Mouse (Mus musculus) left cerebral cortex, postnatal 10 days (tissue): Measurements from ENCODE around the gene Nktr. TPM values are rescaled to one million over a fixed set of nuclear protein-coding genes. Genes with fewer than 3 reads are reported as not detected.

Source experiments
- DNase-seq, 2 experiments: peaks; one replicate each; pipeline ENCODE4 v3.0.0; 2021 to 2022; ENCODE audit warnings: low spot score in 2 of 2, mixed read lengths in 1 of 2; ENCODE audit errors: extremely low spot score in 1 of 2
- intact Hi-C: fragments of 180-260 bp; cut with DNase I; formaldehyde crosslinking; loops from one replicate; pipeline ENCODE4 v1.15.1; 2025
- total RNA-seq, 2 experiments: library from RNA; stranded (reverse); gene quantifications; 2 replicates each; pipeline ENCODE4 v1.2.3; 2021

Gene Nktr
- total RNA-seq, 2 experiments from 2014 or later = 112 to 119 TPM

DNA sequence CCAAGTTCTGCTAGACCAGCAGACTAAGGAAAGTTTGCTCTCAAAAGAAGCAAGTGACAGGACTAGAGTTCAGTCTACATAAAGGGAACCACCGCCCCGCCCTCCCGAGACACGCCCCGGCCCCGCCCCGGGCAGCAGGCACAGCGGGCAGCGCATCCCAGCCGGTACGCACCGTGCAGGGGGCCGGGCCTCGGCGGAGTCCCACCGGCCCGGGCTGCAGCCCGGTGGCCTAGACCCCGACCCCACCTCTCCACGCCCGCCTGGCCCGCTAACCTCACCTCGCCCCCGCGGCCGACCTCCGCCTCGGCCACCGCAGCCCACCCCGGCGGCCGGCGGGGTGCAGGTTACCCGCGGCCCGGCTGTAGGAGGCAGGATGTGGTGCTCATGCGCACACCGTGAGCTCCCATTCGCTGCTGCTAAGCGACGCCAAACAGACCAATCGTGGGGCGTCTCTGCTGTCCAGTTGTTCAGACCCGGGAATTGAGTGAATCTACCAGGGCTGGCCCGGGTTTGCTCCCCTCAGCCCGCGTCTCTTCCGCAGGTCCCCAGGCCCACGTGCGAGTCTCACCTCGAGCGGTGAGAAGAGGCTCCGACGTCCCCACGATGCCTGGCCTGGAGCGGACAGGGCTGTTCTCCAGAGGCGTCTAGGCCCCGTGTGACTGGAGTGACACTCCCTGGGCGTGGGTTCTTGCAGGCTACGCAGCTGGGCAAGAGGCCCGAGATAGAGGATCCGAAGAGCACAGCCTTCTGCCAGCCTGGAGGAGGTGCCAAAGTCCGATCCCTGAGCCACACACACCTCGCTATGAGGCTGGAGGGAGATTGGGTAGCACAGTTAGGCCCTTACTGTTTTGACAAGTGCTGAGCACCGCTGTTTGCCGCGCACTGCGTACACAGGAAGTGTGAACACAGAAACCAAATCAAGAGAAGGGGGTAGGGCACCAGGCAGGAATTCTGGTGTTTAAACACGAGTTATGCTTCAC, 14.0 kb upstream of the Nktr start, which contains the start of gene Sec22c:
Gene Sec22c, minus strand, starts transcription at position 845 of the 980 bp plus-strand sequence.
- DNase-seq = peak; percentile 84 to 92
- intact Hi-C loops = no loop called here

DNA sequence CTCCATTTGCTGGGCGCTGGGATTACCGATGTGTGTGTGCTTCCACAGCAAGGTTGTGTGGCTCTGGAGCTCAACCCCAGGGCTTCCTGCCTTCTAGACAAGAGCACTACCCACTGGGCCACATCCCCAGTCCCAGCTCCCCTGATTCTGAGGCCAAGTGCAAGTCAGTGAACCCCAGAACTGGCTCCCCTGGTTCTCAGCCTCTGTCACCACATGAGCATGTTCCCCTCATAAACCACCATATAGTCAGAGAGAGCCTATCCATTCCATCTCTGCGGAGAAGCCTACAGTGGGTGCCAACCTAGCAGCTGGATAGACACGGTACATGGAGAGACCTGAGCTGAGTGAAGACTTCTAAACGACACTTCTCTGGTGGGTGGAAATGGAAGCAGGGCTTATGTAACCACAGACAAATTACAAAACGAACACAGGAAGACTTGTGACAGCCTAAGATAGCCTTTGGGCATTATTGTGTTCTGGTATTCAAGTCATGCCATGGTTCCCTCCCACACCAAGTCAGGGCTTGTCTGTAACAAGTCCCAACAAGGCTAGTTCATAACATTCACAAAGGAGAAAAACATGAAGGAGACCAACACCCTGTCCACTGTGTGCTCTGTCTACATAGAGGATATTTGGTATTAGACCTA, 12.8 kb upstream of the Nktr start:
- intact Hi-C loops = no loop called here
- DNase-seq = no peak

DNA sequence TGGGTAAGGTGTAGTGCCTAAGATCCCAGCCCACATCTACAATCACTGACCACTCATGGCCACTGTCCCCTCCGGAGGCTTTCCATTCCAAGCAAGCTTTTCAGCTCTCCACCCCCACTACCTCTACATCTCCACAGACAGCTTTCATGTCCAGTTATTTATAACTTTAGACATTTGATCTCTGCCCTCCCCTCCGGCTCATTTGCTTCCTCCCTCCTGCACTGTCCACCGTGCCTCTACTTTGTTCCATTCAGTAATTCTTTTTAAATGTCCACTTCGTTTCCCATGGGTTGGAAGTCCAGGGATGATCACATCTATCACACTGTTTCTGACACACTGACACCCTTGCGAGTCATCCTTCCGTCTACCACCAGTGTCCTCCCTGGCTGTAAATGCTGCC, 11.2 kb upstream of the Nktr start:
- no peak for DNase-seq
- intact Hi-C loops = no loop called here

DNA sequence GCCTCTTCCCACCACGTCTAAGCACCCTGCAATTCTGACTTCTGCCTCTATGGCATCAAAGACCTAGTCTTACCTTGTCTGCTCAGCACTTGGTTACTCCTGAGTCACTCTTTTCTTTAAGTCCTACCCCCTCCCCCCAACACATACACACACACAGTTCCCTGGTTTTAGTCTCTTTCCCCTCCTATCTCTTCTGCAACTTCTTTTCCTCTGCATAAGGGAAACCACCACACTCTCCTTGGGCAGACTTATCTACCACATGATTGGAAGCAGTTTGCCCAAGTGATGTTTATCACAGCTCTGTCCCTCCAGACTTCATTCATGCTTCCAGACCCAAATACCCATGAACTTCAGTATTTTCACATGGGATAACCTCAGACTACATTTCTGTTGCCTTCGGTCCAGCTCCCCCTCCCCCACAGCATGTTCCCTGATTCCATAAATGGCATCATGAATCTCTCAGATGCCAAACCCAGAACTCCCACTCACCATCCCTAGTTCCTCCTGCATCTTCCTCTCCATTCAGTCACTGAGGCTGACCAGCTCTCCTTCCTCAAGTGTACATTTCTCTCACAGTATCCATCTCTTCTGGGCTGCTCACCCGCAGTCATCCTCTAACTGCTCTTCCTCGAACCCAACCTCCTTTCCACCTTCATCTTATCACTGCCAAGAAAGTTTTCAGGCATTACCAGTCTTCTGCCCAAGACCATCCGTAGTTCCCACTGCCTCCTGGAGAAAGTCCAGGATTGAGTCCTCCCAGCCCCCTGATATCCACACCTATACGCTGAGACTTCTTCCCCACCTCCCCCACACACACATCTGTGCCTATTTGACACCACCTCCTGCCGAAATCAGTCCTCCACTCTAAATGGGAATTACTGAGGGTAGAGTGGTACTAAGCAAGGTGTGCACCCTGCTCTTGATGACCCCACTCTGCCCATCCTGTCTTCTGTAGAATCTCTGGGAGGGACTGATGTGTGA, 10.2 kb upstream of the Nktr start:
- intact Hi-C loops = no loop called here
- DNase-seq = no peak

DNA sequence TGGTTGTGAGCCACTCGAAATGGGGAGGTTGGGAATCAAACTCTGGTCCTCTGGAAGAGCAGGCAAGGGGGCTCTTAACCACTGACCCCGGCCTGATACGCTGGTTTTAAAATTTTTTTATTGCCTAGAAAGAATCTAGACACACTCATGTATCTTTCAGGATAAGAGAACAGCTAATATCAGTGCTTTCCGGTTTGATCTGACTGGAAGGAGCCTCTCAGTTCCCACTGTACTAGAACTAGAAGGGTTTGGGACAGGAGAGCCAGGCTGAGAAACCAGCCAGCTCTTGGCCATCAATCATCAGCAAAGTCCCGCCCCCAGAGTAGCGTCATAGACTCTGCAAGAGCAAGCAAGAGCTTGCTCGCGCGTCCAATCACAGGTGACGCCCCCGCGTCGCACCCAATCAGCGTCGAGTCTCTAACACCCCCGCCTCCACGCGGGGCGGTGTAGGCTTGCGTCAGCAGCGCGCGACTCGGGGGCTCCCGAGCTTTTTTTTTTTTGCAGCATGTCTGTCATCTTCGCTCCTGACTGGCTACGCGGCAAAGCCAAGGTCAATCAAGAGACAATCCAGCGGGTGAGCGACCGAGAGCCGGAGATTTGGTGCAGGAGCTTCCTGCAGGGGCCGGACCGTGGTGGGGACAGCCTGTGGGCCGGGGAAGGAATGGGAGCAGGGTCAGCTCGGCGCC, 8.9 kb upstream of the Nktr start, which contains the start of gene Ss18l2:
Gene Ss18l2, plus strand, starts transcription at position 432 of the 686 bp plus-strand sequence.
- peak; percentile 97 to 99 for DNase-seq
- intact Hi-C loops = no loop called here

DNA sequence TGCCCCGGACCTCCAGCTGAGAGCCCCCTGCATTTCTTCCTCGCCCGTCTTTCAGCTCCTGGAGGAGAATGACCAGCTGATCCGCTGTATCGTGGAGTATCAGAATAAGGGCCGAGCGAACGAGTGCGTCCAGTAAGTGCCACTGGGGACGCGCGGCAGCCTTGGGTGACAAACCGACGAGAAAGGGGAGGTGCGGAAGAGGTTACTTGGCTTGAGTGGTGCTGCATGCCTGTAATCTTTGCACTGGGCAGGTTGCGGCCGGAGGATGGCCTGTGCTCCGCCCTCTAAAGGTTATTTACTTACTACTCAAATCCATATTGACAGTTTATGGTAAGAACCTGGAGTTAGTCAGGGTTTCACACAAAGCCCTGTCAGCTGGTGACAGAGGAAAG, 8.4 kb upstream of the Nktr start:
- no peak for DNase-seq
- intact Hi-C loops = no loop called here

DNA sequence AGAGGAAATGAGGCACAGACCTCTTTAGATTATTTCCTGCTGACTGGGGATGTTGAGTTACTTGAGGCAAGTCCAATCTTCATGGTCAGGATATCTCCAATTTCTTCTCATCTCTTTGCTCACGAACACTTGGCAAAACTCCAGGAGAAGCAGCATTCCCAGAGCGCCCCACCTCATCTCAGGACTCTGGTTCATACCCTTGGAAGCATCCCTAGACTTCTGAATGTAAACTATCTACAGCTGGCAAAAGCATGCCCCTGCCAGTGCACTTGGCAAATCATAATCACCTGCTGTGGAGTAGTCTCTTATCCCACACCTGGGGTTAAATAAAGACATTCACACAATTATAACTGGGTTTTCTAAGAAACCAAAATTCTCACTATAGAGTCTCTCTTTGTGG, 1.9 kb upstream of the Nktr start:
- no peak for DNase-seq
- intact Hi-C loops = no loop called here

DNA sequence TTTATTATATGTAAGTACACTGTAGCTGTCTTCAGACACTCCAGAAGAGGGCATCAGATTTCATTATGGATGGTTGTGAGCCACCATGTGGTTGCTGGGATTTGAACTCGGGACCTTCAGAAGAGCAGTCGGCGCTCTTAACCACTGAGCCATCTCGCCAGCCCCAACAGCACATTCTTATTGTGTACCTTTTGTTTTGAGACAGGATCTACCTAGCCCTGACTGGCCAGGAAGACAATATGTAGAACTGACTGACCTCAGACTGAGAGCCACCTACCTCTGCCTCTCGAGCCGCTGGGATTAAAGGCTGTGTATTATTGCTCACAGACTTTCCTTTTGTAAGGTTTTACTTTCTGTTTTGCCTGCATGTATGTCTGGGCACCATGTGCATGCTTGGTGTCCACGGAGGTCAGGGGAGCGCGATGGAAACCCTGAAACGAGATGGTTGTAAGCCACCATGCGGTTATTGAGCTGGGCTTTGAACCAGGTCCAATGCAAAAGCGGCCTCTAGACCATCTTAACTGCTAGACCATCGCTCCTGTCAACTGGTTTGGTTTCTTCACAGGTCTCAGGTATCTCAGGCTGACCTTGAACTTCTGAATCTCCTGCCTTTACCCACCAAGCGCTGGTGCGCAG, 781 bp upstream of the Nktr start:
- DNase-seq = no peak
- intact Hi-C loops = no loop called here

DNA sequence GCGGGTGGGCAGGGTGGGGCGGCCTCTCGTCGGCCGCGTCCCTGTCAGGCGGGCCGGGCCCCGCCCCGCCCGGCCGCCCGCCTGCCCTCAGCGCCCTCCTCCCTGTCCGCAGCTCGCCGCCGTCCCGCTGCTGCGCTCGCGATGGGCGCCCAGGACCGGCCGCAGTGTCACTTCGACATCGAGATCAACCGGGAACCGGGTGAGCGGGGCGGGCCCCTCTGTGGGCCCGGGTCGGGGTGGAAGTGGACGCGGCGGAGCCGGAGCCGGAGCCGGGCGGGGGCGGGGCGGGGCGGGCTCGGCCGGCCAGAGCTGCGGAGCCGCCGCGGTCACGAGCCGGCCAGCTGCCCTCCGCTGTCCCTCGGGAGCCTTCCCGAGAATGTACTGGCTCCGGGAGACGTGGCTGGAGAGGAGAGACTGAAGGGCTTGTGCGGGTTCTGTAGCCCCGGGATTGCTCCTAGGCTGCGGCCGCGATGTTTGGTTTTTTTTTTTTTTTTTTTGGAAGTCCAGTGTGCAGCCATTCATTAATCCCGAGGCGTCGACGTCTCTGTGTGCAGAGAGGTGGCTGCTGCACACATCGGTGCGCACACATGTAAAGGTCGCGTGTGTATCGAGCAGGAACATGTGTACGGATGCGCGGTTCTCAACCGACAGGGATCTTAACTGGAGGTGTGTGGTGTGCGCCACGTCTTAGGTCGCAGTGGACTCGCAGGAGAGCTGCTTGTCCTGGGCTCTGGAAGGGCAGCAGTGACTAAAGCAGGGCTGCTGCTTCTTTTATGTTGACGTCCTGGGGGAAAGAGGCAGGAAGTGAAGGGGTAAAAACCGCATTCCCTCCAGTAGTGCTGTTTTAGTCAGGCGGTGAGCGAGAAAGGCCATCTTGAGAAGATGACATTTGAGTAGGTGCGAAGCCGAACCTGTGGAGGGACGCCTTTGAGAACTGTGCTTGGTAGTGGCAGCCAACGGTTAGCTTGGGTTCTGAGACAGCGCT, 670 bp downstream of the Nktr start:
- no peak for DNase-seq
- intact Hi-C loops = no loop called here

DNA sequence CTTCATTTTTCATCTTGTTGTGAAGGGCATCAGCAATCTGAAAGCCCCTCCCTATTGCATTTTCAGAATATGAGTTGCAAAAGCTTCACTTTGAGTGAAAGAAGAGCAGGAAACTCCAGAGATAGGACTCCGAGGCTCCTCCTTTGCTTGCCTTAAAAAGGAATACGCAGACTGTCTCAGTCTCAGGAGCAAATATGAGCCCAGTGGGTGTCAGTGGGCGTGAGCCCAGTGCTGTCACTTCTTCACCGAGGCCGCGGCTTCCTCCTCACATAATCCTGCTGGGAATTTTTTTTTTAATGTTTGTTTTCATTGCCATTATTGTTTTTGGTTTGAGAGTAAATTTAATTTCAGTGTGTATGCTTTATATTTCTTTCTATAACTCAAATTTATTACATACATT, 21.5 kb downstream of the Nktr start:
- intact Hi-C loops = no loop called here
- DNase-seq = no peak

DNA sequence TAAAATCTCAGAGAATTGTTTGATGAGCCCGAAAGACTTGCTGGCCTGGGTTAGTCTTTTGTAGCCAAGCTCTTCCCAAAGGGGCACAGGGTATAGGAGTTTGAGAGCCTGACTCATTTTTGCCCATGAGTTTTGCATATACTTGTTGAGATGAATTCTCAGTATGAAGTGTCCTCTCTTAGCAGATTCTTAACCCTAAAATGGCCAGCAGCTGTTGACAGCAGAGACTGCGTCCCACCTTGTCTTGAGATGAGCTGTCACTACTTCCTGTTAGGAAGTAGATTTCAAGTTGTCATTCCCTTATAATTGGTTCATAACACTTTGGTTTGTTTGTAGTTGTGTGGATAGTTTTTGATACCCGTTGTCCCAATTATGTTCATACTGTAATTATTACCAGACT, 22.2 kb downstream of the Nktr start:
- intact Hi-C loops = no loop called here
- DNase-seq = no peak

DNA sequence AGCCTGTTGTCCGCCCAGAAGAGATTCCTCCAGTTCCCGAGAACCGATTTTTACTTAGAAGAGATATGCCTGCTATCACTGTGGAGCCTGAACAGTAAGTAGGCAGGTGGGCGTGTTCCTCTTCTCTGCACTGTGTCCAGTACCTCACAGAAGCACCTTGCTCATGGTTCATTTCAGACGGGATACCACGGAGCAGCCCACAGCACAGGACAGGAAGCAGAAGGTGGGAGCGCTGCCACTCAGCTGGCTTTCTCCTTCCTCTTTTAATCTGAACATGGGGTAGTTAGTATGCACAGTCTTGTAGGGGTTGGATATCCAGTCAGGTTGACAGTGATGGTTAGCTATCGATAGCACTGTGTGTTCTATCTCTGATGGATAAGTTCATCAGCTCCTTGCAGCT, 25.1 kb downstream of the Nktr start:
- no peak for DNase-seq
- intact Hi-C loops = no loop called here

DNA sequence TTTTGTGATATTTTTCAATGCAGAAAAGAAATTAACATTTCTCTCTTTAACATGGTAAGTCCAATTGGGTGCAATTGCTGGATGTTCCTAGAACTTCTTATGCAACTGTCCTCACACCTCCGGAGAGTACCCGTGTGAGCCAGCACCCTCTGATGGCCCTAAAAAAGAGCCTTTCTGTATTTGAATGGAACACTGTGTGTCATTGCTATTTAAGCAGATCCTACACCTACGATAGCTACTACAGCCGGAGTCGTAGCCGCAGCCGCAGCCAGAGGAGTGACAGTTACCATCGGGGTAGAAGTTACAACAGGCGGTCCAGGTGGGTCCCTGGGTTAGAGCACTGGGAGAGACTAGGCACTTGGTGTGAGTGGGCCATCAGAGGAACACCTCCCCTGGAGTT, 33.8 kb downstream of the Nktr start:
- no peak for DNase-seq
- intact Hi-C loops = no loop called here

DNA sequence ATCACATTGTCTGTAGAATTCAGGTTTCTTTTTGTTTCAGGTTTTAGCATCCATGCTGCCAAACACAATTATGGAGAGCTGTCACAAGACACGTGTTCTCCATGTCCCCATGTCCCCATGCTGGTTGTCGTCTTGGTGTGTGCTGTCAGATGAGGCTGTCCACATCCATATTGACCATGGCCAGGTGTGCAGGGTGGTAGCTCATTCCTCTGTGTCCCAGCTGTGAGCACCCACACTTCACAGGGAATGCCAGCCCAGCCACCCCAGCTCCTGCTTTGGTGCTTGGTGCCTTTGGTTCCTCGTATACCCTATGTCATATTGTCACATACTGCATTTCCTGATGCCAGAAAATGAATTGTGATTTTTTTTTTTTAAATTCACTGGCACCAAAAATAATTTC, 35.7 kb downstream of the Nktr start:
- intact Hi-C loops = loop anchor here (5.0 kb wide), 1 partner anchor 78 kb away; no protein-coding TSS in a partner anchor
- DNase-seq = no peak

DNA sequence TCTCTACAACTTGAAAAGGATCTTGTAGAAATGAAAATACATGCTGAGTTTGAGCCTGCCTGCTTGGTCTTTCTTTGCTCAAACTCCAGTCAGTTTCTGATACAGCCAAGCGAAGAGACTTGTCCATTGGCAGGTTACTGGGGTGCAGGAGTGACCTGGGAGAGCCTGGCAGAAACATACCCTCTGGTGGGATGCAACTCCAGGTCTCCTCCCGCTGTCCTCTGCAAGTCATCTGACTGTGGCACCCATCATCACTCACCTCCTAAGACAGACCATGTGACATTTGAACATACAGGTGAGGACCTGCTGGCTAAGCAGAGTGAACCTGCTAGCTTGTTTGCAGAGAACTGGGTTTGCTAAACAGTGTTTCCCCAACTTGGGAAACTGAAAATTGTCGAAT, 37.8 kb downstream of the Nktr start:
- no peak for DNase-seq
- intact Hi-C loops = loop anchor here (5.0 kb wide), 1 partner anchor 76 kb away; no protein-coding TSS in a partner anchor

DNA sequence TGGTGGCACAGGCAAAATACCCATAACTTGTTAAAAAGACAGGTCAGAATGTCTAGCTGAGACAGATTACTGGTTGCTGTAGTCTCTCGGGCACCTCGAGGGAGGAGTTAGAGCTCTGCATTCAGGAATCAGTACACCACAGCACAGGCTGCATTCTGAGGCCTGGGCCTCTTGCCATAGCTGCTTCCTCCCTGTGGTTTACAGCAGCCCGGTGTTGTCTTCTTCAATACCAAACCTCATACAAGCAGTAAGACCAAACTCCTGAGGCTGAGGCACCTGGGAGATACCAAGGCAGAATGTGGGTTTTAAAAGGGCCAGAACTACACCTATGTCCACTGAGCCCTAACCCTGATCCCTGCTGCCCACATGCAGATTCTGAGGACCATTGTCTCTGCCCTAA, 38.5 kb downstream of the Nktr start:
- intact Hi-C loops = loop anchor here (5.0 kb wide), 1 partner anchor 75 kb away; no protein-coding TSS in a partner anchor
- peak in 1 of 2 experiments; percentile 56 for DNase-seq
